Mouse (Mus musculus): Measurements from ENCODE around the gene Slc35f4.

- no peak for TF ChIP-seq ZC3H11A (IDR thresholded peaks at IDR 0.05; ENCODE audit: borderline replicate concordance, low read depth, low read length)
- TF ChIP-seq HCFC1 (IDR thresholded peaks at IDR 0.05; ENCODE audit: borderline replicate concordance, insufficient read depth, low read length): no peak
- no peak for TF ChIP-seq CHD2 (IDR thresholded peaks at IDR 0.05; ENCODE audit: low read depth, low read length)
- TF ChIP-seq ZNF384 (IDR thresholded peaks at IDR 0.05; ENCODE audit: low read depth, low read length): no peak
- no peak for TF ChIP-seq MAFK (IDR thresholded peaks at IDR 0.05; ENCODE audit: insufficient read depth, low read depth, low read length)
Observed at GRCm38 (mm10) chr14:49492506-49492905, 33.3 kb downstream of the Slc35f4 start.

Data from ES-E14 (cell line).